Mouse (Mus musculus) ES-E14 (cell line): ENCODE results near the gene 1700010I14Rik.

Experiments
- CHD2 ChIP-seq: IDR thresholded peaks from 2 replicates; pipeline ENCODE4 v1.6.1; 2014; ENCODE audit warnings: mild to moderate bottlenecking, low read depth, low read length, inconsistent platforms
- HCFC1 ChIP-seq: IDR thresholded peaks from 2 replicates; pipeline ENCODE4 v1.6.1; 2012; ENCODE audit warnings: low read length, inconsistent platforms, borderline replicate concordance; ENCODE audit not compliant: insufficient read depth
- MAFK ChIP-seq: IDR thresholded peaks from 2 replicates; pipeline ENCODE4 v1.6.1; 2014; ENCODE audit warnings: mild to moderate bottlenecking, low read depth, low read length, inconsistent platforms; ENCODE audit not compliant: insufficient read depth
- ZC3H11A ChIP-seq: IDR thresholded peaks from 2 replicates; pipeline ENCODE4 v1.6.1; 2012; ENCODE audit warnings: low read depth, mild to moderate bottlenecking, inconsistent platforms, low read length, borderline replicate concordance
- ZNF384 ChIP-seq: IDR thresholded peaks from 2 replicates; pipeline ENCODE4 v1.6.1; 2012; ENCODE audit warnings: low read depth, low read length, inconsistent platforms

GRCm38 (mm10) chr17:9033511-9033910 lies 45.4 kb downstream of the 1700010I14Rik start:
- no peak for TF ChIP-seq ZC3H11A
- no peak for TF ChIP-seq ZNF384
- TF ChIP-seq HCFC1, result no peak
- no peak for TF ChIP-seq CHD2
- TF ChIP-seq MAFK, result no peak
